Mouse (Mus musculus): ENCODE data around the gene Tap2. TPM values are rescaled to one million over a fixed set of nuclear protein-coding genes. Genes with fewer than 3 reads are reported as not detected.

Gene Tap2
- polyA plus RNA-seq, 1 experiment from 2014 or later = 0.76 TPM

- H3K9ac ChIP-seq = peak within 1 kb of the TSS; percentile 60
- peak within 1 kb of the TSS; percentile 63 for H3K4me2 ChIP-seq
- H3K4me3 ChIP-seq = peak within 1 kb of the TSS; percentile 39
- 5% methylated on average over 41 of the region's 41 CpGs for WGBS
- H3K27me3 ChIP-seq = peaks cover 90% of the 10 kb centered on the region
- H3K27ac ChIP-seq = no peak within 1 kb of the TSS
- H3K4me1 ChIP-seq = peaks cover 17% of the 10 kb centered on the region
- no peaks in the 10 kb centered on the region for H3K36me3 ChIP-seq (ENCODE audit: poor library complexity, severe bottlenecking)
- peak; percentile 84 for ATAC-seq
- no peaks in the 10 kb centered on the region for H3K9me3 ChIP-seq (replicated peaks)
Measured at GRCm38 (mm10) chr17:34196941-34197894, 6.1 kb upstream of the Tap2 start, which contains the start of gene Psmb8. Gene Psmb8, plus strand, starts transcription at chr17:34197721.

- Histone ChIP-seq H3K9ac (no peak overlapping the region), H3K4me3 (peak overlapping the region; percentile 39), H3K27ac (no peak overlapping the region), H3K36me3 (ENCODE audit: poor library complexity, severe bottlenecking) (no peaks in the 10 kb centered on the region), H3K27me3 (peaks cover 86% of the 10 kb centered on the region), H3K9me3 (replicated peaks) (no peaks in the 10 kb centered on the region), H3K4me1 (peaks cover 17% of the 10 kb centered on the region), H3K4me2 (peak overlapping the region; percentile 63)
- 2% methylated on average over 32 of the region's 32 CpGs for WGBS
- ATAC-seq = no peak
Measured at GRCm38 (mm10) chr17:34197904-34198520, 5.3 kb upstream of the Tap2 start.

- no peaks in the 10 kb centered on the region for H3K36me3 ChIP-seq (ENCODE audit: poor library complexity, severe bottlenecking)
- H3K9me3 ChIP-seq (replicated peaks) = no peaks in the 10 kb centered on the region
- peaks cover 17% of the 10 kb centered on the region for H3K4me1 ChIP-seq
- peak overlapping the region; percentile 39 for H3K4me3 ChIP-seq
- peak overlapping the region; percentile 63 for H3K4me2 ChIP-seq
- no peak for ATAC-seq
- H3K27me3 ChIP-seq = peaks cover 87% of the 10 kb centered on the region
- WGBS = 6% methylated on average over 11 of the region's 11 CpGs
- H3K27ac ChIP-seq = no peak overlapping the region
- no peak overlapping the region for H3K9ac ChIP-seq
Measured at GRCm38 (mm10) chr17:34198521-34198912, 4.8 kb upstream of the Tap2 start.

GRCm38 (mm10) chr17:34199050-34199619, 4.2 kb upstream of the Tap2 start:
- no peak overlapping the region for H3K4me3 ChIP-seq
- WGBS = 55% methylated on average over 12 of the region's 12 CpGs
- H3K36me3 ChIP-seq (ENCODE audit: poor library complexity, severe bottlenecking) = no peaks in the 10 kb centered on the region
- ATAC-seq = no peak
- no peak overlapping the region for H3K4me2 ChIP-seq
- no peak overlapping the region for H3K27ac ChIP-seq
- H3K4me1 ChIP-seq = peaks cover 17% of the 10 kb centered on the region
- no peaks in the 10 kb centered on the region for H3K9me3 ChIP-seq (replicated peaks)
- H3K27me3 ChIP-seq = peaks cover 86% of the 10 kb centered on the region
- no peak overlapping the region for H3K9ac ChIP-seq

- peaks cover 85% of the 10 kb centered on the region for H3K27me3 ChIP-seq
- H3K9me3 ChIP-seq (replicated peaks) = no peaks in the 10 kb centered on the region
- H3K4me3 ChIP-seq = no peak overlapping the region
- H3K27ac ChIP-seq = no peak overlapping the region
- ATAC-seq = no peak
- H3K4me2 ChIP-seq = no peak overlapping the region
- 81% methylated on average over 10 of the region's 10 CpGs for WGBS
- no peaks in the 10 kb centered on the region for H3K36me3 ChIP-seq (ENCODE audit: poor library complexity, severe bottlenecking)
- no peak overlapping the region for H3K9ac ChIP-seq
- H3K4me1 ChIP-seq = peaks cover 21% of the 10 kb centered on the region
Measured at GRCm38 (mm10) chr17:34200047-34200446, 3.3 kb upstream of the Tap2 start.

GRCm38 (mm10) chr17:34200772-34201505, 2.4 kb upstream of the Tap2 start:
- H3K9ac ChIP-seq = no peak overlapping the region
- 86% methylated on average over 16 of the region's 16 CpGs for WGBS
- ATAC-seq = no peak

GRCm38 (mm10) chr17:34201506-34202055, 1.7 kb upstream of the Tap2 start:
- Histone ChIP-seq H3K27me3 (peaks cover 85% of the 10 kb centered on the region), H3K4me3 (no peak overlapping the region), H3K4me2 (no peak overlapping the region), H3K9me3 (replicated peaks) (no peaks in the 10 kb centered on the region), H3K27ac (no peak overlapping the region), H3K4me1 (peaks cover 26% of the 10 kb centered on the region), H3K36me3 (ENCODE audit: poor library complexity, severe bottlenecking) (no peaks in the 10 kb centered on the region), H3K9ac (no peak overlapping the region)
- ATAC-seq = no peak
- 77% methylated on average over 7 of the region's 7 CpGs for WGBS

More at GRCm38 (mm10) chr17:34200772-34201505, 2.4 kb upstream of the Tap2 start:
- Histone ChIP-seq H3K4me3 (no peak overlapping the region), H3K27me3 (peaks cover 85% of the 10 kb centered on the region), H3K4me2 (no peak overlapping the region), H3K27ac (no peak overlapping the region), H3K36me3 (ENCODE audit: poor library complexity, severe bottlenecking) (no peaks in the 10 kb centered on the region), H3K4me1 (peaks cover 28% of the 10 kb centered on the region), H3K9me3 (replicated peaks) (no peaks in the 10 kb centered on the region)

- H3K4me3 ChIP-seq = no peak overlapping the region
- H3K27ac ChIP-seq = no peak overlapping the region
- ATAC-seq = 0 out of 2 replicates have a peak, but pooled peaks have one; percentile 41
- 71% methylated on average over 4 of the region's 4 CpGs for WGBS
- H3K9ac ChIP-seq = no peak overlapping the region
- H3K9me3 ChIP-seq (replicated peaks) = no peaks in the 10 kb centered on the region
- no peaks in the 10 kb centered on the region for H3K36me3 ChIP-seq (ENCODE audit: poor library complexity, severe bottlenecking)
- H3K4me2 ChIP-seq = no peak overlapping the region
- peaks cover 80% of the 10 kb centered on the region for H3K27me3 ChIP-seq
- peaks cover 16% of the 10 kb centered on the region for H3K4me1 ChIP-seq
Measured at GRCm38 (mm10) chr17:34202760-34203442, 426 bp upstream of the Tap2 start.

- H3K4me2 ChIP-seq = peak overlapping the region; percentile 88
- no peaks in the 10 kb centered on the region for H3K9me3 ChIP-seq (replicated peaks)
- H3K27ac ChIP-seq = no peak overlapping the region
- peak overlapping the region; percentile 72 for H3K9ac ChIP-seq
- ATAC-seq = peak; percentile 41; the same call in 1 of the 2 replicates
- no peaks in the 10 kb centered on the region for H3K36me3 ChIP-seq (ENCODE audit: poor library complexity, severe bottlenecking)
- peak overlapping the region; percentile 65 for H3K4me3 ChIP-seq
- H3K4me1 ChIP-seq = peaks cover 11% of the 10 kb centered on the region; the same call in 1 of the 2 replicates
- WGBS = under 1% methylated on average over 44 of the region's 44 CpGs
- H3K27me3 ChIP-seq = peaks cover 75% of the 10 kb centered on the region
Measured at GRCm38 (mm10) chr17:34204303-34205010, 1.1 kb downstream of the Tap2 start.

GRCm38 (mm10) chr17:34205021-34205745, 1.9 kb downstream of the Tap2 start:
- Histone ChIP-seq H3K4me1 (peaks cover 11% of the 10 kb centered on the region; the same call in 1 of the 2 replicates), H3K9me3 (replicated peaks) (no peaks in the 10 kb centered on the region; the same call in 1 of the 2 replicates), H3K4me3 (peak overlapping the region; percentile 65), H3K27ac (no peak overlapping the region), H3K4me2 (peak overlapping the region; percentile 88), H3K36me3 (ENCODE audit: poor library complexity, severe bottlenecking) (no peaks in the 10 kb centered on the region), H3K27me3 (peaks cover 70% of the 10 kb centered on the region), H3K9ac (peak overlapping the region; percentile 72)
- ATAC-seq = no peak
- 18% methylated on average over 18 of the region's 18 CpGs for WGBS

Measured in forebrain, embryonic 13.5 days (tissue).